Mouse (Mus musculus) stomach, postnatal 0 days (tissue): ENCODE measurements around the gene Tnip2. TPM values are rescaled to one million over a fixed set of nuclear protein-coding genes. Genes with fewer than 3 reads are reported as not detected.

Experiments
- ATAC-seq: fragments of 200-750 bp; cut with Nextera tagmentation; 2 replicates; pipeline ENCODE4 v1.8.0; 2017; ENCODE audit not compliant: low FRiP score, low TSS enrichment
- DNase-seq: peaks from one replicate; pipeline ENCODE4 v3.0.0-alpha.2; 2016; ENCODE audit warnings: low spot score
- H3K27ac ChIP-seq: fragments of 300-500 bp; sonication (generic); replicated peaks from 2 replicates; pipeline ENCODE4 v1.5.1; 2014; ENCODE audit warnings: mild to moderate bottlenecking, control low read depth
- H3K27me3 ChIP-seq: fragments of 300-500 bp; sonication (generic); 2 replicates; pipeline ENCODE4 v1.6.1; 2014; ENCODE audit warnings: low read length; ENCODE audit not compliant: control insufficient read depth, insufficient read depth
- H3K36me3 ChIP-seq: fragments of 300-500 bp; sonication (generic); 2 replicates; pipeline ENCODE4 v1.6.1; 2014; ENCODE audit warnings: low read length, mixed read lengths; ENCODE audit not compliant: control insufficient read depth, insufficient read depth
- H3K4me1 ChIP-seq: fragments of 300-500 bp; sonication (generic); replicated peaks from 2 replicates; pipeline ENCODE4 v1.6.1; 2014; ENCODE audit warnings: antibody characterized with exemption; ENCODE audit not compliant: control insufficient read depth, insufficient read depth
- H3K4me2 ChIP-seq: fragments of 300-500 bp; sonication (generic); replicated peaks from 2 replicates; pipeline ENCODE4 v1.6.1; 2014; ENCODE audit warnings: low read depth, mild to moderate bottlenecking, control low read depth, moderate library complexity
- H3K4me3 ChIP-seq: fragments of 300-500 bp; sonication (generic); 2 replicates; pipeline ENCODE4 v1.5.1; 2014; ENCODE audit warnings: low read depth, low read length, control low read depth
- H3K9ac ChIP-seq: fragments of 300-500 bp; sonication (generic); 2 replicates; pipeline ENCODE4 v1.6.1; 2014; ENCODE audit warnings: mild to moderate bottlenecking, low read length, control low read depth, mixed read lengths
- H3K9me3 ChIP-seq: fragments of 300-500 bp; sonication (generic); 2 replicates; pipeline ENCODE4 v1.6.1; 2016; ENCODE audit warnings: low read length; ENCODE audit not compliant: control insufficient read depth
- CTCF ChIP-seq: IDR thresholded peaks from 2 replicates; pipeline ENCODE4 v1.5.1; 2016; ENCODE audit warnings: antibody characterized with exemption, low read depth, mild to moderate bottlenecking, moderate library complexity
- EP300 ChIP-seq: optimal IDR thresholded peaks from 2 replicates; pipeline ENCODE3; 2016; ENCODE audit warnings: antibody characterized with exemption
- WGBS: fragments of 180-500 bp; shearing (Covaris S2); extraction: QIAGEN DNeasy Blood & Tissue Kit; methylation state at CpG from one replicate; pipeline ENCODE4 v1.1.7; 2014; 5-methylcytosine and 5-hydroxymethylcytosine counted together
- polyA plus RNA-seq: library from polyadenylated mRNA; unstranded; fragments of >200 nt; fragmentation: Nextera tagmentation; extraction: Ambion mirVana; gene quantifications from 2 replicates; pipeline ENCODE4 v1.2.1, GENCODE M21; 2015

Tnip2 gene
- polyA plus RNA-seq: 16.2 and 17.7 TPM in 2 replicates

- no peak for TF ChIP-seq CTCF
- no peak for TF ChIP-seq EP300
- H3K27ac ChIP-seq: peak within 1 kb of the TSS; percentile 85
- ATAC-seq: peak; percentile 98
Observed at GRCm38 (mm10) chr5:34513466-34514217, at the start of gene Tnip2. Tnip2 (minus strand) TSS chr5:34513991.

GRCm38 (mm10) chr5:34551821-34552220 lies 38.0 kb upstream of the Tnip2 start:
- WGBS: 91% methylated on average over 4 of the region's 4 CpGs
- no peak overlapping the region for H3K9ac ChIP-seq
- H3K27me3 ChIP-seq: no peaks in the 10 kb centered on the region
- H3K27ac ChIP-seq: no peak overlapping the region
- H3K4me2 ChIP-seq: no peak overlapping the region
- DNase-seq (no peak), ATAC-seq (no peak)
- no peak overlapping the region for H3K4me3 ChIP-seq
- peaks cover 7% of the 10 kb centered on the region for H3K36me3 ChIP-seq
- H3K4me1 ChIP-seq: no peaks in the 10 kb centered on the region
- no peak for TF ChIP-seq EP300
- no peak for TF ChIP-seq CTCF
- H3K9me3 ChIP-seq: no peaks in the 10 kb centered on the region

More at GRCm38 (mm10) chr5:34513466-34514217, at the start of gene Tnip2:
- peak; percentile 99 for DNase-seq
- under 1% methylated on average over 64 of the region's 64 CpGs for WGBS
- peak within 1 kb of the TSS; percentile 85 for H3K4me3 ChIP-seq
- peak within 1 kb of the TSS; percentile 90 for H3K4me2 ChIP-seq
- H3K9me3 ChIP-seq: no peaks in the 10 kb centered on the region
- peak within 1 kb of the TSS; percentile 91 for H3K9ac ChIP-seq
- H3K27me3 ChIP-seq: no peaks in the 10 kb centered on the region
- H3K36me3 ChIP-seq: no peaks in the 10 kb centered on the region
- 0 out of 2 replicates have a peak, but pooled peaks cover 2% of the 10 kb centered on the region for H3K4me1 ChIP-seq

GRCm38 (mm10) chr5:34550251-34550650 lies 36.5 kb upstream of the Tnip2 start:
- Histone ChIP-seq H3K9me3 (no peaks in the 10 kb centered on the region), H3K4me1 (no peaks in the 10 kb centered on the region), H3K36me3 (peaks cover 7% of the 10 kb centered on the region), H3K9ac (peak overlapping the region; percentile 86; the same call in 1 of the 2 replicates), H3K27me3 (no peaks in the 10 kb centered on the region), H3K4me3 (peak overlapping the region; percentile 76), H3K4me2 (peak overlapping the region; percentile 87), H3K27ac (no peak overlapping the region)
- no peak for TF ChIP-seq CTCF
- TF ChIP-seq EP300: no peak
- no peak for DNase-seq
- ATAC-seq: no peak
- 19% methylated on average over 6 of the region's 6 CpGs for WGBS

GRCm38 (mm10) chr5:34549483-34550221 lies 35.9 kb upstream of the Tnip2 start:
- under 1% methylated on average over 46 of the region's 49 CpGs for WGBS
- DNase-seq: peak; percentile 67
- 0 out of 2 replicates have a peak overlapping the region, but pooled peaks have one; percentile 53 for H3K27ac ChIP-seq

DNA sequence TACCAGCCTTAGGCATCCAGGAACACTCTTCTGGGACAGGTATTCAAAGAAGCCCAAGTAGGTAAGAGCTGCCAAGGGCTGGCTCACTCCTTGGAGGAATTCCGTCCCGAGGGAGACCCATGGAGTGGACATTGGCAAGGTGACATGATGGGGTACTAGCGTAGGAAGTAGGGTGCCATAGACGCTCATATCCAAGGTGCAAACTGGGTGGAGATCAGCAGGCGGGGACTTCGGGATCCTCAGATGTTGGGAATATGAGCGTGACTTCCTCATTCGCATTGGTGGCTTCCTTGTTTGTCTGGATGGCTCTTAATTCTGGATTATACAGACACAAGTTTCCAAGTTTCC lies 35.3 kb upstream of the Tnip2 start:
- 15% methylated on average over 8 of the region's 8 CpGs for WGBS
- Histone ChIP-seq H3K27ac (no peak overlapping the region), H3K9me3 (no peaks in the 10 kb centered on the region), H3K4me2 (peak overlapping the region; percentile 87), H3K36me3 (peaks cover 7% of the 10 kb centered on the region), H3K4me1 (no peaks in the 10 kb centered on the region), H3K27me3 (no peaks in the 10 kb centered on the region), H3K9ac (peak overlapping the region; percentile 86), H3K4me3 (peak overlapping the region; percentile 76)
- ATAC-seq (peak; percentile 8; the same call in 1 of the 2 replicates), DNase-seq (no peak)
- no peak for TF ChIP-seq CTCF
- no peak for TF ChIP-seq EP300

More at GRCm38 (mm10) chr5:34549483-34550221, 35.9 kb upstream of the Tnip2 start:
- Histone ChIP-seq H3K27me3 (no peaks in the 10 kb centered on the region), H3K9me3 (no peaks in the 10 kb centered on the region), H3K4me3 (peak overlapping the region; percentile 76), H3K4me2 (peak overlapping the region; percentile 87), H3K36me3 (peaks cover 7% of the 10 kb centered on the region), H3K4me1 (no peaks in the 10 kb centered on the region), H3K9ac (peak overlapping the region; percentile 86)
- TF ChIP-seq EP300 (no peak), CTCF (no peak)
- peak; percentile 76 for ATAC-seq
